Mouse (Mus musculus) erythroblast, embryonic 14.5 days (primary cell): ENCODE results near the gene Mrps15. TPM values are rescaled to one million over a fixed set of nuclear protein-coding genes. Genes with fewer than 3 reads are reported as not detected.
"Not testable (repeated sequence)": the region's sequence is repeated elsewhere in the genome, so short reads cannot be mapped to it uniquely, and the experiment has no call there.

Experiments
- H3K27me3 ChIP-seq: 2 replicates; pipeline ENCODE4 v1.6.1; 2012; ENCODE audit warnings: inconsistent platforms; ENCODE audit not compliant: control insufficient read depth
- H3K36me3 ChIP-seq: 2 replicates; pipeline ENCODE4 v1.6.1; 2012; ENCODE audit warnings: mild to moderate bottlenecking, inconsistent platforms; ENCODE audit not compliant: control insufficient read depth
- H3K4me1 ChIP-seq: 2 replicates; pipeline ENCODE4 v1.6.1; 2012; ENCODE audit warnings: inconsistent platforms; ENCODE audit not compliant: control insufficient read depth
- H3K4me3 ChIP-seq: replicated peaks from 2 replicates; pipeline ENCODE3; 2012; ENCODE audit warnings: moderate library complexity, mild to moderate bottlenecking, inconsistent platforms
- H3K9me3 ChIP-seq: 2 replicates; pipeline ENCODE4 v1.6.1; 2012; ENCODE audit warnings: low read length, inconsistent platforms, mixed read lengths; ENCODE audit not compliant: control insufficient read depth
- GATA1 ChIP-seq: IDR thresholded peaks from 2 replicates; pipeline ENCODE4 v1.6.1; 2012; ENCODE audit warnings: low read length, inconsistent platforms, mixed read lengths
- TAL1 ChIP-seq: IDR thresholded peaks from 3 replicates; pipeline ENCODE4 v1.6.1; 2012; ENCODE audit warnings: low read length, inconsistent platforms, mixed read lengths
- polyA plus RNA-seq: library from polyadenylated mRNA; stranded (reverse); fragments of >175 nt; gene quantifications from 2 replicates; pipeline ENCODE4 v1.2.3, GENCODE M21; 2012

Mrps15 gene
- polyA plus RNA-seq, 1 experiment = 15.9 TPM

- H3K9me3 ChIP-seq = no peaks in the 10 kb centered on the region
- H3K4me1 ChIP-seq = peaks cover 13% of the 10 kb centered on the region
- H3K36me3 ChIP-seq = no peaks in the 10 kb centered on the region
- no peaks in the 10 kb centered on the region for H3K27me3 ChIP-seq
- no peak overlapping the region for H3K4me3 ChIP-seq
- TF ChIP-seq TAL1 (no peak), GATA1 (no peak)
Observed at GRCm38 (mm10) chr4:126090101-126090847, 43.5 kb downstream of the Mrps15 start.

- TF ChIP-seq TAL1 (no peak), GATA1 (no peak)
- no peak overlapping the region for H3K4me3 ChIP-seq
- no peaks in the 10 kb centered on the region for H3K27me3 ChIP-seq
- H3K9me3 ChIP-seq = no peaks in the 10 kb centered on the region
- H3K4me1 ChIP-seq = peaks cover 15% of the 10 kb centered on the region
- no peaks in the 10 kb centered on the region for H3K36me3 ChIP-seq
Observed at GRCm38 (mm10) chr4:126090848-126091124, 44.1 kb downstream of the Mrps15 start.

- peaks cover 17% of the 10 kb centered on the region for H3K4me1 ChIP-seq
- no peak overlapping the region for H3K4me3 ChIP-seq
- H3K36me3 ChIP-seq = no peaks in the 10 kb centered on the region
- H3K9me3 ChIP-seq = no peaks in the 10 kb centered on the region
- H3K27me3 ChIP-seq = no peaks in the 10 kb centered on the region
- no peak for TF ChIP-seq GATA1
- no peak for TF ChIP-seq TAL1
Observed at GRCm38 (mm10) chr4:126091873-126092272, 45.1 kb downstream of the Mrps15 start.

GRCm38 (mm10) chr4:126095622-126096430 is 49.1 kb downstream of the Mrps15 start:
- H3K4me3 ChIP-seq = peak overlapping the region; percentile 71

GRCm38 (mm10) chr4:126096464-126097111 is 49.9 kb downstream of the Mrps15 start, which contains the start of gene Lsm10:
Gene Lsm10, plus strand, starts transcription at chr4:126096623.
- Histone ChIP-seq H3K4me3 (peak within 1 kb of the TSS; percentile 71), H3K9me3 (no peaks in the 10 kb centered on the region), H3K27me3 (no peaks in the 10 kb centered on the region), H3K4me1 (peaks cover 55% of the 10 kb centered on the region), H3K36me3 (peaks cover 37% of the 10 kb centered on the region)
- no peak for TF ChIP-seq TAL1
- TF ChIP-seq GATA1 = no peak

More at GRCm38 (mm10) chr4:126095622-126096430, 49.1 kb downstream of the Mrps15 start:
- not testable (repeated sequence) for H3K27me3 ChIP-seq, H3K9me3 ChIP-seq
- Histone ChIP-seq H3K4me1 (peaks cover 47% of the 10 kb centered on the region), H3K36me3 (peaks cover 30% of the 10 kb centered on the region)

- Histone ChIP-seq H3K4me1 (peaks cover 67% of the 10 kb centered on the region), H3K4me3 (peak overlapping the region; percentile 71), H3K36me3 (peaks cover 40% of the 10 kb centered on the region), H3K27me3 (no peaks in the 10 kb centered on the region), H3K9me3 (no peaks in the 10 kb centered on the region)
- no peak for TF ChIP-seq GATA1
- no peak for TF ChIP-seq TAL1
Observed at GRCm38 (mm10) chr4:126097711-126098253, 51.1 kb downstream of the Mrps15 start.

GRCm38 (mm10) chr4:126099365-126099764 is 52.6 kb downstream of the Mrps15 start:
- Histone ChIP-seq H3K27me3 (no peaks in the 10 kb centered on the region), H3K36me3 (peaks cover 40% of the 10 kb centered on the region), H3K4me3 (peak overlapping the region; percentile 40), H3K4me1 (peaks cover 78% of the 10 kb centered on the region), H3K9me3 (no peaks in the 10 kb centered on the region)
- TF ChIP-seq TAL1 = peak; percentile 28; the same call in 2 of the 3 replicates
- TF ChIP-seq GATA1 = peak; percentile 25; the same call in 1 of the 2 replicates

GRCm38 (mm10) chr4:126100764-126101163 is 54.0 kb downstream of the Mrps15 start:
- H3K9me3 ChIP-seq = no peaks in the 10 kb centered on the region
- peaks cover 91% of the 10 kb centered on the region for H3K4me1 ChIP-seq
- no peaks in the 10 kb centered on the region for H3K27me3 ChIP-seq
- H3K4me3 ChIP-seq = no peak overlapping the region
- peaks cover 40% of the 10 kb centered on the region for H3K36me3 ChIP-seq
- TF ChIP-seq GATA1 (no peak), TAL1 (no peak)
